Mouse (Mus musculus) limb, embryonic 11.5 days (tissue): ENCODE measurements around the gene Ntan1. TPM values are rescaled to one million over a fixed set of nuclear protein-coding genes. Genes with fewer than 3 reads are reported as not detected.

Source experiments
- ATAC-seq: fragments of 200-750 bp; cut with Nextera tagmentation; 2 replicates; pipeline ENCODE4 v1.8.0; 2017; ENCODE audit warnings: low read depth; ENCODE audit not compliant: insufficient number of reproducible peaks, low FRiP score, low TSS enrichment
- DNase-seq: peaks from one replicate; pipeline ENCODE4 v3.0.0-alpha.2; 2015; ENCODE audit warnings: low spot score
- H3K27ac ChIP-seq: fragments of 300-500 bp; sonication (generic); replicated peaks from 2 replicates; pipeline ENCODE4 v1.5.1; 2014; ENCODE audit warnings: low read depth, mild to moderate bottlenecking, low read length
- H3K27me3 ChIP-seq: fragments of 300-500 bp; sonication (generic); 2 replicates; pipeline ENCODE4 v1.6.1; 2014; ENCODE audit warnings: mild to moderate bottlenecking, low read length, mixed read lengths; ENCODE audit not compliant: control insufficient read depth, insufficient read depth
- H3K36me3 ChIP-seq: fragments of 300-500 bp; sonication (generic); 2 replicates; pipeline ENCODE4 v1.6.1; 2014; ENCODE audit warnings: mild to moderate bottlenecking, low read length, moderate library complexity, mixed read lengths; ENCODE audit not compliant: control insufficient read depth, insufficient read depth
- H3K4me1 ChIP-seq: fragments of 300-500 bp; sonication (generic); 2 replicates; pipeline ENCODE4 v1.6.1; 2014; ENCODE audit warnings: low read length, mixed read lengths; ENCODE audit not compliant: control insufficient read depth, insufficient read depth
- H3K4me2 ChIP-seq: fragments of 300-500 bp; sonication (generic); 2 replicates; pipeline ENCODE4 v1.6.1; 2014; ENCODE audit warnings: low read depth, mild to moderate bottlenecking, moderate library complexity; ENCODE audit not compliant: severe bottlenecking
- H3K4me3 ChIP-seq: fragments of 300-500 bp; sonication (generic); 2 replicates; pipeline ENCODE4 v1.5.1; 2014; ENCODE audit warnings: low read depth, low read length
- H3K9ac ChIP-seq: fragments of 300-500 bp; sonication (generic); 2 replicates; pipeline ENCODE4 v1.6.1; 2014; ENCODE audit warnings: mild to moderate bottlenecking, low read length
- H3K9me3 ChIP-seq: fragments of 300-500 bp; sonication (generic); 2 replicates; pipeline ENCODE4 v1.6.1; 2016; ENCODE audit warnings: low read length; ENCODE audit not compliant: control insufficient read depth
- WGBS: fragments of 180-500 bp; shearing (Covaris S2); extraction: QIAGEN DNeasy Blood & Tissue Kit; methylation state at CpG from one replicate; pipeline ENCODE4 v1.1.7; 2014; 5-methylcytosine and 5-hydroxymethylcytosine counted together
- microRNA-seq: library from miRNA; unstranded; fragments of <30 nt; microRNA quantifications from one replicate; pipeline ENCODE4, GENCODE M21; 2016
- polyA plus RNA-seq: library from polyadenylated mRNA; unstranded; fragments of >200 nt; fragmentation: Nextera tagmentation; extraction: Ambion mirVana; gene quantifications from 2 replicates; pipeline ENCODE4 v1.2.1, GENCODE M21; 2014

Ntan1 gene
- polyA plus RNA-seq, 1 experiment from 2014 or later: 153 TPM

GRCm38 (mm10) chr16:13867910-13868514, 49.4 kb downstream of the Ntan1 start:
- Histone ChIP-seq H3K27me3 (no peaks in the 10 kb centered on the region), H3K27ac (no peak overlapping the region), H3K9me3 (no peaks in the 10 kb centered on the region), H3K9ac (no peak overlapping the region), H3K36me3 (no peaks in the 10 kb centered on the region; the same call in 1 of the 2 replicates), H3K4me1 (no peaks in the 10 kb centered on the region), H3K4me2 (peak overlapping the region; percentile 26; the same call in 1 of the 2 replicates), H3K4me3 (peak overlapping the region; percentile 5; the same call in 1 of the 2 replicates)
- WGBS: 6% methylated on average over 42 of the region's 42 CpGs
- DNase-seq (peak; percentile 49), ATAC-seq (peak; percentile 62)

- no peaks in the 10 kb centered on the region for H3K9me3 ChIP-seq
- no peak overlapping the region for H3K4me2 ChIP-seq
- H3K9ac ChIP-seq: no peak overlapping the region
- H3K27ac ChIP-seq: no peak overlapping the region
- WGBS: 98% methylated on average over 4 of the region's 4 CpGs
- no peaks in the 10 kb centered on the region for H3K27me3 ChIP-seq
- H3K36me3 ChIP-seq: 0 out of 2 replicates have a peak, but pooled peaks cover 2% of the 10 kb centered on the region
- DNase-seq (no peak), ATAC-seq (no peak)
- no peaks in the 10 kb centered on the region for H3K4me1 ChIP-seq
- H3K4me3 ChIP-seq: no peak overlapping the region
These were observed 56.8 kb downstream of the Ntan1 start for GRCm38 (mm10) chr16:13875483-13875882.

GRCm38 (mm10) chr16:13883094-13883774, 64.6 kb downstream of the Ntan1 start:
- H3K9ac ChIP-seq: no peak overlapping the region
- WGBS: 36% methylated on average over 3 of the region's 3 CpGs
- no peaks in the 10 kb centered on the region for H3K27me3 ChIP-seq
- ATAC-seq: no peak
- H3K4me3 ChIP-seq: no peak overlapping the region
- DNase-seq: no peak
- no peaks in the 10 kb centered on the region for H3K9me3 ChIP-seq
- no peak overlapping the region for H3K4me2 ChIP-seq
- H3K36me3 ChIP-seq: no peaks in the 10 kb centered on the region
- H3K27ac ChIP-seq: no peak overlapping the region
- no peaks in the 10 kb centered on the region for H3K4me1 ChIP-seq

Small RNA genes within 50 kb of the gene (microRNA-seq; reads per million reads assigned to microRNA genes)
- not detected for gene Gm27734

Other genes with a start within 250 kb of the Ntan1 start
- 41.7 and 45.5 TPM in 2 replicates for gene Parn, start 150.7 kb upstream of the Ntan1 start, polyA plus RNA-seq
- 39.2 and 41.3 TPM in 2 replicates for gene Bfar, start 147.0 kb upstream of the Ntan1 start, polyA plus RNA-seq
- gene 3110001I22Rik, start 146.9 kb upstream of the Ntan1 start, polyA plus RNA-seq: 9.5 and 9.9 TPM in 2 replicates
- gene Pla2g10, start 87.9 kb upstream of the Ntan1 start, polyA plus RNA-seq: not detected in 2 replicates
- 75.0 and 85.3 TPM in 2 replicates for gene Rrn3, start 38.1 kb upstream of the Ntan1 start, polyA plus RNA-seq
- gene Pdxdc1, start 84.3 kb downstream of the Ntan1 start, polyA plus RNA-seq: 84.4 and 87.6 TPM in 2 replicates
- 2.6 and 3.1 TPM in 2 replicates for gene Mpv17l, start 84.3 kb downstream of the Ntan1 start, polyA plus RNA-seq
- 6.8 and 8.5 TPM in 2 replicates for gene 2900011O08Rik, start 167.8 kb downstream of the Ntan1 start, polyA plus RNA-seq
- gene Ifitm7, start 168.0 kb downstream of the Ntan1 start, polyA plus RNA-seq: 0.21 and 0.45 TPM in 2 replicates